In the genomic region with DNA sequence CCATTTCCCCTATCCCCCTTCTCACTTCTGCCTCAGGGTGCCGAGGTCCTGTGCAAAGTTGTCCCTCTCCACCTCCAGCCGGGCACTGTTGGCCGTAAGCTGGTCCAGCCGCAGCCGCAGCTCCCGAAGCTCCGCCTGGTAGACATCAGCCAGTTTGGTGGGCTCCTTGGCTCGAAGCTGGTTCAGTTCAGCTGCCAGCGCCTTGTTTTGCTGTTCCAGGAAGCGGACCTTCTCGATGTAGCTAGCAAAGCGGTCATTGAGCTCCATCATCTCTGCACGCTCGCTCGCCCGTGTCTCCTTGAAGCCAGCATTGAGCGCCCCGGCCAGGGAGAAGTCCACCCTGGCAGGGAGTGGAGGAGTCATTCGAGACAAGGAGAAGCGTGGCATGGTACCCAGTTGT, we compare ENCODE assay signal across 28 mouse cellular contexts. TPM values are rescaled to one million over a fixed set of nuclear protein-coding genes. Genes with fewer than 3 reads are reported as not detected.
A peak's percentile ranks its signal among the peaks of the same experiment; 100 is the strongest.
DNase-seq lines count a peak whose midpoint lies in the region; ATAC-seq and TF ChIP-seq lines count a peak whose summit lies in the region.
"Had no signal": no experiment of that assay in that cellular context is flagged by ENCODE, and none has a peak within 500 bp of the region (broad histone marks: within the 10 kb centered on the region; RNA-seq: fewer than 3 reads in every experiment).

No protein-coding gene starts in this region.

- H3K4me3 ChIP-seq in erythroblast, embryonic 14.5 days (replicated peaks): peak overlapping the region; percentile 72
- H3K4me3 ChIP-seq in kidney, embryonic 14.5 days (ENCODE audit: low read length): no peak overlapping the region
- no peak overlapping the region for H3K4me3 ChIP-seq in kidney, embryonic 16.5 days (ENCODE audit: low read length)
- H3K4me3 ChIP-seq in cortical plate, adult 2 months (ENCODE audit: insufficient read depth, low read length): 0 out of 2 replicates have a peak overlapping the region, but pooled peaks have one; percentile 12
- H3K4me3 ChIP-seq in liver, embryonic 16.5 days (ENCODE audit: low read depth, low read length): no peak overlapping the region
- H3K4me3 ChIP-seq: heart, embryonic 12.5 days; hindbrain, embryonic 15.5 days; myocyte; neural tube, embryonic 15.5 days had no signal

- peak overlapping the region; percentile 4; the same call in 1 of the 2 replicates for H3K9ac ChIP-seq in kidney, embryonic 14.5 days (ENCODE audit: low read depth, low read length)
- H3K9ac ChIP-seq in kidney, embryonic 16.5 days (replicated peaks; ENCODE audit: low read length): no peak overlapping the region
- H3K9ac ChIP-seq in liver, embryonic 16.5 days (ENCODE audit: low read depth, low read length): peak overlapping the region; percentile 32
- H3K9ac ChIP-seq: heart, embryonic 12.5 days; hindbrain, embryonic 15.5 days; neural tube, embryonic 15.5 days had no signal

- no peak for DNase-seq in kidney, adult 18-20 months
- DNase-seq in retina, postnatal 1 day: no peak
- DNase-seq: cerebellum, adult 8-10 months; embryo, embryonic 11 days; heart, postnatal 14 days; kidney, postnatal 10 days; lung, adult 18-20 months; lung, postnatal 14 days; midbrain, embryonic 14.5 days; right cerebral cortex, postnatal 4 days had no signal

- no peaks in the 10 kb centered on the region for H3K9me3 ChIP-seq in erythroblast, embryonic 14.5 days (ENCODE audit: control insufficient read depth, low read length)
- no peaks in the 10 kb centered on the region for H3K9me3 ChIP-seq in kidney, embryonic 14.5 days (ENCODE audit: control insufficient read depth, low read length)
- no peaks in the 10 kb centered on the region for H3K9me3 ChIP-seq in kidney, embryonic 16.5 days (ENCODE audit: low read length)
- H3K9me3 ChIP-seq in liver, embryonic 16.5 days (replicated peaks; ENCODE audit: control insufficient read depth, low read length): no peaks in the 10 kb centered on the region
- H3K9me3 ChIP-seq: heart, embryonic 12.5 days; hindbrain, embryonic 15.5 days; neural tube, embryonic 15.5 days had no signal

- no peak overlapping the region for H3K27ac ChIP-seq in kidney, embryonic 14.5 days (ENCODE audit: low read depth, low read length)
- H3K27ac ChIP-seq in kidney, embryonic 16.5 days (ENCODE audit: low read length): no peak overlapping the region
- H3K27ac ChIP-seq in cortical plate, adult 2 months (ENCODE audit: insufficient read depth, low read length): no peak overlapping the region; the same call in 1 of the 2 replicates
- peak overlapping the region; percentile 95 for H3K27ac ChIP-seq in liver, embryonic 16.5 days (ENCODE audit: low read length)
- H3K27ac ChIP-seq: hindbrain, embryonic 15.5 days; neural tube, embryonic 15.5 days had no signal

- no peak for TF ChIP-seq CTCF in cortical plate, adult 2 months (IDR thresholded peaks at IDR 0.05; ENCODE audit: extremely low read depth, insufficient read depth, low read length)

- H3K4me1 ChIP-seq in erythroblast, embryonic 14.5 days (ENCODE audit: control insufficient read depth): peaks cover 88% of the 10 kb centered on the region
- peaks cover 8% of the 10 kb centered on the region; the same call in 1 of the 2 replicates for H3K4me1 ChIP-seq in kidney, embryonic 14.5 days (ENCODE audit: control insufficient read depth, insufficient read depth, low read length)
- 0 out of 2 replicates have a peak, but pooled peaks cover 6% of the 10 kb centered on the region for H3K4me1 ChIP-seq in kidney, embryonic 16.5 days (ENCODE audit: insufficient read depth, low read length)
- no peaks in the 10 kb centered on the region for H3K4me1 ChIP-seq in cortical plate, adult 2 months (ENCODE audit: control insufficient read depth, insufficient read depth, low read length)
- H3K4me1 ChIP-seq in liver, embryonic 16.5 days (ENCODE audit: control insufficient read depth, low read depth, low read length): peaks cover 44% of the 10 kb centered on the region
- H3K4me1 ChIP-seq: heart, embryonic 12.5 days had no signal

- H3K36me3 ChIP-seq in erythroblast, embryonic 14.5 days (ENCODE audit: control insufficient read depth): peaks cover 46% of the 10 kb centered on the region
- no peaks in the 10 kb centered on the region for H3K36me3 ChIP-seq in kidney, embryonic 14.5 days (ENCODE audit: control insufficient read depth, insufficient read depth, low read length)
- H3K36me3 ChIP-seq in kidney, embryonic 16.5 days (ENCODE audit: insufficient read depth, low read length): no peaks in the 10 kb centered on the region
- no peaks in the 10 kb centered on the region for H3K36me3 ChIP-seq in liver, embryonic 16.5 days (ENCODE audit: control insufficient read depth, insufficient read depth)
- H3K36me3 ChIP-seq: heart, embryonic 12.5 days; hindbrain, embryonic 15.5 days; neural tube, embryonic 15.5 days had no signal

- TF ChIP-seq POLR2A in cortical plate, adult 2 months (IDR thresholded peaks at IDR 0.05; ENCODE audit: extremely low read depth, insufficient read depth, low read length): no peak

- peaks cover 20% of the 10 kb centered on the region for H3K27me3 ChIP-seq in erythroblast, embryonic 14.5 days (ENCODE audit: control insufficient read depth)
- H3K27me3 ChIP-seq in kidney, embryonic 14.5 days (ENCODE audit: control insufficient read depth, insufficient read depth, low read length): peaks cover 15% of the 10 kb centered on the region; the same call in 1 of the 2 replicates
- peaks cover 18% of the 10 kb centered on the region; the same call in 1 of the 2 replicates for H3K27me3 ChIP-seq in kidney, embryonic 16.5 days (ENCODE audit: insufficient read depth, low read length)
- H3K27me3 ChIP-seq in liver, embryonic 16.5 days (ENCODE audit: control insufficient read depth, insufficient read depth, low read depth, low read length): 0 out of 2 replicates have a peak, but pooled peaks cover 6% of the 10 kb centered on the region

- H3K4me2 ChIP-seq in kidney, embryonic 14.5 days (replicated peaks; ENCODE audit: low read depth, low read length): no peak overlapping the region
- no peak overlapping the region for H3K4me2 ChIP-seq in kidney, embryonic 16.5 days (replicated peaks; ENCODE audit: low read depth, low read length)
- H3K4me2 ChIP-seq in liver, embryonic 16.5 days (ENCODE audit: low read depth, low read length): no peak overlapping the region
- H3K4me2 ChIP-seq: heart, embryonic 12.5 days; hindbrain, embryonic 15.5 days; neural tube, embryonic 15.5 days had no signal

- ATAC-seq in erythroblast, adult 5-6 weeks (replicated peaks; ENCODE audit: low FRiP score, poor library complexity, severe bottlenecking): no peak
- ATAC-seq in kidney, embryonic 14.5 days (ENCODE audit: low FRiP score, low TSS enrichment): no peak
- ATAC-seq in kidney, embryonic 16.5 days (ENCODE audit: low FRiP score, low TSS enrichment): no peak
- ATAC-seq in liver, embryonic 16.5 days (ENCODE audit: low read depth): no peak

- 65% methylated on average over 20 of the region's 20 CpGs for WGBS in kidney, embryonic 14.5 days
- WGBS in kidney, embryonic 16.5 days: 56% methylated on average over 20 of the region's 20 CpGs
- WGBS in liver, embryonic 16.5 days (ENCODE audit: insufficient replicate concordance): 81% methylated on average over 20 of the region's 20 CpGs

RNA-seq across cellular contexts. Expression of gene Gfap, which starts 4.1 kb away (rescaled TPM):
- polyA plus RNA-seq in erythroblast, embryonic 14.5 days (2012): 3.6 TPM in 2 replicates
- total RNA-seq in erythroblast, adult 5-6 weeks (2015; ENCODE audit: low replicate concordance): 26.9 and 33.2 TPM in 2 replicates
- 46.3 and 50.4 TPM in 2 replicates for total RNA-seq in erythroblast, adult 5-6 weeks (2017; ENCODE audit: low replicate concordance)
- polyA plus RNA-seq in kidney, embryonic 14.5 days (2014; fragmentation: Nextera tagmentation; extraction: Ambion mirVana): 0.29 and 0.31 TPM in 2 replicates
- polyA plus RNA-seq in kidney, embryonic 16.5 days (2015; fragmentation: Nextera tagmentation; extraction: Ambion mirVana): 0.41 and 0.50 TPM in 2 replicates
- polyA plus RNA-seq in cortical plate, adult 2 months (2012; rRNA removed): 179 and 186 TPM in 2 replicates
- polyA plus RNA-seq in liver, embryonic 16.5 days (2015; fragmentation: Nextera tagmentation; extraction: Ambion mirVana): 7.4 and 8.3 TPM in 2 replicates
- total RNA-seq: CH12.LX; gastrocnemius, adult 18-20 months; granulocyte monocyte progenitor cell, adult 5-6 weeks had no signal

RNA-seq across cellular contexts. Expression of gene Fam187a, which starts 11.7 kb away (rescaled TPM):
- polyA plus RNA-seq in erythroblast, embryonic 14.5 days (2012): not detected in 2 replicates
- not detected in 2 replicates for total RNA-seq in erythroblast, adult 5-6 weeks (2015; ENCODE audit: low replicate concordance)
- total RNA-seq in erythroblast, adult 5-6 weeks (2017; ENCODE audit: low replicate concordance): not detected in 2 replicates
- polyA plus RNA-seq in kidney, embryonic 14.5 days (2014; fragmentation: Nextera tagmentation; extraction: Ambion mirVana): not detected in 2 replicates
- not detected in 2 replicates for polyA plus RNA-seq in kidney, embryonic 16.5 days (2015; fragmentation: Nextera tagmentation; extraction: Ambion mirVana)
- polyA plus RNA-seq in cortical plate, adult 2 months (2012; rRNA removed): 0.13 TPM in 2 replicates
- not detected in 2 replicates for polyA plus RNA-seq in liver, embryonic 16.5 days (2015; fragmentation: Nextera tagmentation; extraction: Ambion mirVana)
- total RNA-seq: adrenal gland, adult 18-20 months; adrenal gland, postnatal 4 days; CH12.LX; gastrocnemius, adult 18-20 months; granulocyte monocyte progenitor cell, adult 5-6 weeks; heart, postnatal 14 days; megakaryocyte, adult 5-6 weeks had no signal
- polyA plus RNA-seq: heart, embryonic 12.5 days; hindbrain, embryonic 15.5 days; intestine, embryonic 16.5 days; limb, embryonic 11.5 days; midbrain, embryonic 14.5 days; myocyte; neural tube, embryonic 15.5 days had no signal

RNA-seq across cellular contexts. Expression of gene Ccdc103, which starts 15.6 kb away (rescaled TPM):
- polyA plus RNA-seq in erythroblast, embryonic 14.5 days (2012): 0.26 and 0.36 TPM in 2 replicates
- not detected in 2 replicates for total RNA-seq in erythroblast, adult 5-6 weeks (2015; ENCODE audit: low replicate concordance)
- total RNA-seq in erythroblast, adult 5-6 weeks (2017; ENCODE audit: low replicate concordance): not detected in 2 replicates
- polyA plus RNA-seq in kidney, embryonic 14.5 days (2014; fragmentation: Nextera tagmentation; extraction: Ambion mirVana): 1.1 and 1.8 TPM in 2 replicates
- polyA plus RNA-seq in kidney, embryonic 16.5 days (2015; fragmentation: Nextera tagmentation; extraction: Ambion mirVana): 1.9 and 2.1 TPM in 2 replicates
- 3.0 and 3.6 TPM in 2 replicates for polyA plus RNA-seq in cortical plate, adult 2 months (2012; rRNA removed)
- polyA plus RNA-seq in liver, embryonic 16.5 days (2015; fragmentation: Nextera tagmentation; extraction: Ambion mirVana): 0.93 and 1.2 TPM in 2 replicates
- total RNA-seq: gastrocnemius, adult 18-20 months; granulocyte monocyte progenitor cell, adult 5-6 weeks; megakaryocyte, adult 5-6 weeks had no signal

RNA-seq across cellular contexts. Expression of gene Eftud2, which starts 15.9 kb away (rescaled TPM):
- polyA plus RNA-seq in erythroblast, embryonic 14.5 days (2012): 19.5 and 23.9 TPM in 2 replicates
- 49.8 and 53.9 TPM in 2 replicates for total RNA-seq in erythroblast, adult 5-6 weeks (2015; ENCODE audit: low replicate concordance)
- total RNA-seq in erythroblast, adult 5-6 weeks (2017; ENCODE audit: low replicate concordance): 45.0 and 54.5 TPM in 2 replicates
- polyA plus RNA-seq in kidney, embryonic 14.5 days (2014; fragmentation: Nextera tagmentation; extraction: Ambion mirVana): 159 and 250 TPM in 2 replicates
- 222 and 236 TPM in 2 replicates for polyA plus RNA-seq in kidney, embryonic 16.5 days (2015; fragmentation: Nextera tagmentation; extraction: Ambion mirVana)
- polyA plus RNA-seq in cortical plate, adult 2 months (2012; rRNA removed): 94.0 and 101 TPM in 2 replicates
- 87.3 and 98.5 TPM in 2 replicates for polyA plus RNA-seq in liver, embryonic 16.5 days (2015; fragmentation: Nextera tagmentation; extraction: Ambion mirVana)

RNA-seq across cellular contexts. Expression of gene Kif18b, which starts 28.3 kb away (rescaled TPM):
- polyA plus RNA-seq in erythroblast, embryonic 14.5 days (2012): 13.5 and 14.9 TPM in 2 replicates
- total RNA-seq in erythroblast, adult 5-6 weeks (2015; ENCODE audit: low replicate concordance): 10.4 and 10.7 TPM in 2 replicates
- 18.1 TPM in 2 replicates for total RNA-seq in erythroblast, adult 5-6 weeks (2017; ENCODE audit: low replicate concordance)
- polyA plus RNA-seq in kidney, embryonic 14.5 days (2014; fragmentation: Nextera tagmentation; extraction: Ambion mirVana): 8.3 and 13.0 TPM in 2 replicates
- polyA plus RNA-seq in kidney, embryonic 16.5 days (2015; fragmentation: Nextera tagmentation; extraction: Ambion mirVana): 11.5 and 12.6 TPM in 2 replicates
- polyA plus RNA-seq in cortical plate, adult 2 months (2012; rRNA removed): 0.17 and 0.40 TPM in 2 replicates
- polyA plus RNA-seq in liver, embryonic 16.5 days (2015; fragmentation: Nextera tagmentation; extraction: Ambion mirVana): 10.9 and 11.0 TPM in 2 replicates
- total RNA-seq: gastrocnemius, adult 18-20 months had no signal

Comparison
In these comparisons a context has a peak if more than half of its experiments do, and no peak if none do; other contexts are left out.
1. H3K4me3 ChIP-seq: peak in erythroblast, embryonic 14.5 days (single experiment) and cortical plate, adult 2 months (single experiment); none in kidney, embryonic 14.5 days (single experiment), kidney, embryonic 16.5 days (single experiment) and liver, embryonic 16.5 days (single experiment).
2. RNA of gene Gfap, which starts 4.1 kb away (polyA plus RNA-seq): 179 to 186 TPM in cortical plate, adult 2 months; 7.4 to 8.3 TPM in liver, embryonic 16.5 days, 3.6 TPM in erythroblast, embryonic 14.5 days, 0.41 to 0.50 TPM in kidney, embryonic 16.5 days and 0.29 to 0.31 TPM in kidney, embryonic 14.5 days; every median in the first group is over 10 times any median in the second.